Mouse (Mus musculus) MEL-GATA-1-ER (cell line): ENCODE results near the gene Intu.

Experiments used
- DNase-seq: peaks from one replicate; pipeline ENCODE4 v3.0.0-alpha.2; 2012; ENCODE audit warnings: low read depth; ENCODE audit errors: extremely low read depth

Gene Intu

GRCm38 (mm10) chr3:40682404-40682803 lies 151.3 kb downstream of the Intu start:
- no peak for DNase-seq

- DNase-seq: no peak
Measured at GRCm38 (mm10) chr3:40683171-40683570, 152.1 kb downstream of the Intu start.

- DNase-seq: no peak
Measured at GRCm38 (mm10) chr3:40685855-40686515, 154.9 kb downstream of the Intu start.

GRCm38 (mm10) chr3:40686836-40687235 lies 155.8 kb downstream of the Intu start:
- no peak for DNase-seq

GRCm38 (mm10) chr3:40687588-40687987 lies 156.5 kb downstream of the Intu start:
- DNase-seq: no peak

GRCm38 (mm10) chr3:40691566-40691965 lies 160.5 kb downstream of the Intu start:
- DNase-seq: no peak

- DNase-seq: no peak
Measured at GRCm38 (mm10) chr3:40693435-40693834, 162.3 kb downstream of the Intu start.

- no peak for DNase-seq
Measured at GRCm38 (mm10) chr3:40693960-40694359, 162.9 kb downstream of the Intu start.

GRCm38 (mm10) chr3:40694438-40694837 lies 163.4 kb downstream of the Intu start:
- DNase-seq: peak; percentile 89

GRCm38 (mm10) chr3:40695162-40695561 lies 164.1 kb downstream of the Intu start:
- no peak for DNase-seq

GRCm38 (mm10) chr3:40698834-40699233 lies 167.7 kb downstream of the Intu start:
- DNase-seq: no peak

GRCm38 (mm10) chr3:40704816-40705430 lies 173.8 kb downstream of the Intu start:
- no peak for DNase-seq

- DNase-seq: no peak
Measured at GRCm38 (mm10) chr3:40708655-40709054, 177.6 kb downstream of the Intu start, which contains the start of gene Slc25a31. TSS of gene Slc25a31 (plus strand) at chr3:40708855.

GRCm38 (mm10) chr3:40716056-40716455 lies 185.0 kb downstream of the Intu start:
- no peak for DNase-seq

GRCm38 (mm10) chr3:40719022-40719421 lies 187.9 kb downstream of the Intu start:
- no peak for DNase-seq

GRCm38 (mm10) chr3:40738381-40738912 lies 207.4 kb downstream of the Intu start:
- peak; percentile 25 for DNase-seq

GRCm38 (mm10) chr3:40744024-40744835 lies 213.1 kb downstream of the Intu start, which contains the start of gene Hspa4l:
TSS of gene Hspa4l (plus strand) at chr3:40744495.
- DNase-seq: peak; percentile 37

GRCm38 (mm10) chr3:40744836-40745660 lies 214.0 kb downstream of the Intu start:
- DNase-seq: peak; percentile 58

- DNase-seq: peak; percentile 36
Measured at GRCm38 (mm10) chr3:40745661-40746547, 214.8 kb downstream of the Intu start.
